Mouse (Mus musculus): ENCODE results near the gene Trem1.

The Trem1 gene

DNA sequence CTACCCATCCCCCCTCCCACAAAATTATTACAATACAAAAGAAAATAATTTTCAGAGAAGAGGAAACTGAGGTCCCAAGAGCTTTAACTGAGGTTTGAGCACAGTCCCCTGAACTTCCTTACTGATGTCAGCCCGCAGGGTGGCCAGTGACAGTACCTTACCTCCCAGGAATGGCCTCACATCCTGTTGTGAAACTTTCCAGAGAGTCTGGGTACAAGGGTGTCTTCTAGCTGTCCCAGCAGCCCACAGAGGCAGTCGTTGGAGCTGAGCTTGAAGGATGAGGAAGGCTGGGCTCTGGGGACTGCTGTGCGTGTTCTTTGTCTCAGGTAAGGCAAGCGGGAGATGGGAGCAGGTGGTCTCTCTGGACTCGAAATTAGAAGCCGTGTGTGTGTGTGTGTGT lies at the start of gene Trem1:
Gene Trem1, plus strand, starts transcription at position 251 of the 400 bp plus-strand sequence.
- DNase-seq: no peak

GRCm38 (mm10) chr17:48185252-48185651 lies 47.3 kb upstream of the Trem1 start:
- DNase-seq: no peak

GRCm38 (mm10) chr17:48192366-48192765 lies 40.2 kb upstream of the Trem1 start:
- no peak for DNase-seq

- no peak for DNase-seq
These were observed 29.5 kb upstream of the Trem1 start for GRCm38 (mm10) chr17:48203086-48203485.

DNA sequence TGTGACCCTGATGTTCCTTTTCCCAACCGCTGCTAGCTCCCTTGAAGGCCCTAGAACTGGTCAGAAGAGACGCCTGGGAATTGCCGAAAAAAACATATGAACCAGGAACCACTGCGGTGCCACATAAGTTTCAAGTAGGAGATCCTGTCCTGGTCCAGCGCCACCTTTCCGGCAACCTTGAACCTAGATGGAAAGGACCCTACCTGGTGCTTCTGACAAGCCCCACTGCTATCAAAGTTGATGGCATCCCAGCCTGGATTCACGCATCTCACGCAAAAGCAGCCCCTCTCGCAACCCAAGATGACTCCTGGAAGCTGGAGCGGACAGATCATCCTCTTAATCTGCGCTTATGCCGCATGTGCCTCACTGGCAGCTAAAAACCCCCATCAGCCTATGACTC lies 20.0 kb upstream of the Trem1 start:
- DNase-seq: no peak

DNA sequence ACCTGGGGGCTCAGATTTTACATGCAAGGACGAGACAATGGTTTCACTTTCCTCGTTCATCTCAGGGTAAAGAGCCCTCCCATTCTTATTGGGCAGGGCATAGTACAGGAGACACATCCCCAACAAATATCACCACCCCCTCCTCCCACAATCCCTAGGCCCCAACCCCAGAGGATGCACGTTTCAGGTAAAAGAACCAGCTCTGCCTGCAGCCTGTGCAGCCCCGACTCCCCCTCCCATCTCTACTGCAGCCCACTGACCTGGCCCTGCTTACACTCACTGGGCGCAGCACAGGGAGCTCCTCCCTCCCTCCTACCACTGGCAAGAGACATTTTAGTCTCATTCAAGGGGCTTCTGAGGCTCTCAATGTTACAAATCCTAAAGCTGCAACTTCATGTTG lies 19.1 kb upstream of the Trem1 start:
- no peak for DNase-seq

DNA sequence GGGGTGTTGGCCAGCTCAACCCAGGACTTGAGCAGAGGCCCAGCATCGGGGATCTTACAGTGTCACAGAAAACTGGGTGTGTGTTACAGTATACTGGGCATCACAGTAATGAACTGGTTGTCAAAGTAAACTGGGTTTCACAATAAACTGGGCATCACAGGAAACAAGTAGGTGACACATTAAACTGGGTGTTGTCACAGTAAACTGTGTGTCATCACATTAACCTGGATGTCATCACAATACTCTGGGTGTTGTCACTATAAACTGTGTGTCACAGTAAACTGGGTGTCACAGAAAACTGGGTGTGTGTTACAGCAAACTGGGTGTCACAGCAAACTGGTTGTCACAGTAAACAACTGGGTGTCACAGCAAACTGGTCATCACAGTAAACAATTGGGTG lies 17.1 kb upstream of the Trem1 start:
- no peak for DNase-seq

- DNase-seq: no peak
These were observed 1.9 kb upstream of the Trem1 start for GRCm38 (mm10) chr17:48230680-48231079.

DNA sequence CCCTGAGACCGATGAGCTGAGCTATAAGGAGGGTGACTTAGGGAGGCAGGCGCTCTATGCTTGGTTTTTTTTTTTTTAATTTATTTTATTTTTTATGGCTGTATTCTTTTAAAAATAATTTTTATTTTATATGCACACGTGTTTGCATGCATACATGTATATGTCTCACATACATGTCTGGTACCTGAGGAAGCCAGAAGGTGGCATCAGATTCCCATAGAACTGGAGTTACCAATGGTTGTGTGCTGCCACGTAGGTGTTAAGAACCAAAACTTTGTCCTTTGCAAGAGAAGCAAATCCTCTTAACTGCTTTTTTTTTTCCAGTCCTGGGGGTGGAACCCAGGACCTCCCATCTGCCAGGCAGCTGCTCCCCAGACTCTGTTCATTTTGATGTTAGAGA lies 1.2 kb downstream of the Trem1 start:
- DNase-seq: no peak

GRCm38 (mm10) chr17:48234550-48234949 lies 2.0 kb downstream of the Trem1 start:
- DNase-seq: no peak

DNA sequence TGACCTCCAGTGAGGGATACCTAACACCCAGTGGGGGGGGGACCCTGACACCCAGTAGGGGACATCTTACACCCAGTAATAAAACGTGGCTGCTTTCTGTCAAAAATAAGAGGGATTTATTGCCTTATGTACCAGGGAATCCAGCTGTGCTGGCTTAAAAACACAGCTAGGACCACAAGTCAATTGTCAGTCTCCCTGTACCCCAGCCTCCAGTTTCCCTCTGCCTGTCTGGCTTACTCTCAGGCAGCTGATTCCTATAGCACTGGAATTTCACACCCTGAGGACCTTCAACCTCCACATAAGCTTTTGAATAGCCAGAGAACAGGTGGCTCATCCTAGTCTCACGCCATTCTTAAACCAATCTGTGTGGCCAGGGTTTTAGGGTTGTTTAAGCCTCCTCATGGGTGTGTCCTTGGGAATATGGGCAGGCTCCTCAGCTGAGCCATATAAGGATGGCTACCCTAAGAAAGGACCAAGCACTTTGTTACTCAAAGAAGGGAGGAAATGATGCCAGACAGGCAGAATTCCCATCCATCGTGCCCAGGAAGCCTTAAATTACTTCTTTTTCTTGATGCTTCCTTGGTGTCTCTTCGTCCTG lies 3.3 kb downstream of the Trem1 start:
- DNase-seq: no peak

- no peak for DNase-seq
These were observed 5.1 kb downstream of the Trem1 start for GRCm38 (mm10) chr17:48237621-48238020.

DNA sequence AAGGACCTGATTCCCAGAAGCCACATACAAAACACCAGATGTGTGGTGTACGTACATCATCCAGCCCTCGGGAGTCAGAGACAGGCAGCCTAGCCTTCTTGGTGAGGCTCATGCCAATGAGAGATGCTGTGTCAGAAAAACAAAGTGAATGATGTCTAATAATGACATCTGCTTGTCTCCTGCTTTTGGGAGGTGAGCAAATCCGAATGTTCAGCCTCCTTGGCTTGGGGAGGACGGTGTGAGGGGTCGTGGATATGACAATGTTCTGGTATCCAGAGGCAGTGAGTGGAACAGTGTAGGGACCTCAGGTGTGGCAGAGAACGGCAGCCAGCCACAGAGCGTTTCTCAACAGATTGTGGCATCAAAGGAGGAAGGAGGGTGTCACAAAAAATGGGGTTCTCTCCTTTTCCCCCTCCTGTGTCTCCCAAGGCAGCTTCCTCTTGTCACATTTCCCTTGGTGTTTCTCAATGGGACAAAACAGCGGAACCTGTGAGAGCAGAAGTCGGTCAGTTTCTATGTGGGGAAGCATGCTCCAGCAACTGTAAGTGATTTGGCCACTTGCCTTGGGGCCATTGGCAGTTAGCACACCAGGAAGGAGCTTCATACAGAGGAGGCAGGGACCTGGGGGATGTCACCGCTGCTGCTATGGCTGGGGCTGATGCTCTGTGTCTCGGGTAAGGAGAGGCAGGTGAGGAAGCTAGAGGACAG lies 14.8 kb downstream of the Trem1 start, which contains the start of gene Trem3:
Gene Trem3, plus strand, starts transcription at position 557 of the 708 bp plus-strand sequence.
- no peak for DNase-seq

- no peak for DNase-seq
These were observed 16.5 kb downstream of the Trem1 start for GRCm38 (mm10) chr17:48249039-48249438.

GRCm38 (mm10) chr17:48249501-48249900 lies 16.9 kb downstream of the Trem1 start:
- no peak for DNase-seq

GRCm38 (mm10) chr17:48250631-48251030 lies 18.1 kb downstream of the Trem1 start:
- no peak for DNase-seq

DNA sequence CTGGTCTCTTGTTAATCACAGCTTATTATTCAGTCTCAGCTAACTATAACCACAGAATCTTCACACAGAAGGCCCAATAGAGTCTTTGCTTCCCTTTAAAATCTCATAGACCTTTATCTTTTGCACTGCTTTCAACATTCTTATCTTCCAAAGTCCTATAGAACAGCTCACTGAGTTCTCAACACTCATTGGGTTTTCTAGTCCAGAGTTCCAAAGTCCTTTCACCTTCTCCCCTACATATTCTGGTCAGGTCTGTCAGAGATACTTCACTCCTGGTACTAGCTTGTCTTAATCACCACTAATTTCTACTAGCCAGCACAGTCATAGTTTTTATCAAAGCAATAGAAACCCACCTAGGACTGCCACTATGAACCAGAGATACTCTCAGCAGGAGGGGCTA lies 24.0 kb downstream of the Trem1 start:
- DNase-seq: no peak

GRCm38 (mm10) chr17:48261868-48262267 lies 29.3 kb downstream of the Trem1 start:
- no peak for DNase-seq

DNA sequence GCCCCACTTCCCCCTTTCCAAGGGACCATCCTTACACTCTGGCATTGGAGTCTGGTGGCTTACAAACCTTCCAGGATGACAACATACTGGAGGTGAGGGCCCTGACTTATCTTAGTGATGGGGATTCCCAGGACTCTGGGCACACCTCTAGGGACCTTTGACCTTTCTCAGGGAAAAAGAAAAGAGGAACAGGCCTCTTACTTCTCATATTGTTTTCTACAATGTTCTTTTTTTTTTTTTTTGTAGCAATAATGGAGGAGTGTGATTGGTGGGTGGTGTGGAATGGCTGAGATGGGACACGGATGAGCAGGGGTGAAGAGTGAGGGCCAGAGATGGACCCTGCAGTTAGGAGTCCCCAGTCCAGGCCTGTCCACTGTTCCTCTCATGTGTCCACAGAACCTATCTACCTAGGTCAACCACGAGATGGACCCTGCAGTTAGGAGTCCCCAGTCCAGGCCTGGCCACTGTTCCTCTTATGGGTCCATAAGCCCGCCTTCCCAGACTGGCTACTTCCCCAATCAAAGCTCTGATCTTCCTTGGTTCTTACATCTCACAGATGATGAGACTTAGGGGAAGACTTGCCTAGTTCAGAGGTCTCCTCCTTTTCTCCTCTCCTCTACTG lies 31.3 kb downstream of the Trem1 start, which contains the start of gene Treml4:
Gene Treml4, plus strand, starts transcription at position 555 of the 622 bp plus-strand sequence.
- DNase-seq: no peak

DNA sequence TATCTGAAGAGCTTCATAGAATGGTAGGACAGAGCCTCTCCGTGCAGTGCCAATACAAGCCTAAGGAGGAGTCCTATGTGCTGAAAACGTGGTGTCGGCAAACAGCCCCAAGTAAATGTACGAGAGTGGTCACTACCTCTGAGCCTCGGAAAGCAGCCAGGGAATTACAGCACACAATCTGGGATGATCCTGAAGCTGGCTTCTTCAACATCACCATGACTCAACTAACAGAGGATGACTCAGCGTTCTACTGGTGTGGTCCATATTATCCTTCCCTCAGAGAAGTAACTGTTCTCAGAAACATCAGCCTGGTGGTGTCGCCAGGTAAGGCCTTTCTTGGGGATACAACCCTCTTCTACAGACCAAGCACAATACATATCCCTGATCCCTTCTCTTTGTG lies 32.1 kb downstream of the Trem1 start:
- DNase-seq: no peak

DNA sequence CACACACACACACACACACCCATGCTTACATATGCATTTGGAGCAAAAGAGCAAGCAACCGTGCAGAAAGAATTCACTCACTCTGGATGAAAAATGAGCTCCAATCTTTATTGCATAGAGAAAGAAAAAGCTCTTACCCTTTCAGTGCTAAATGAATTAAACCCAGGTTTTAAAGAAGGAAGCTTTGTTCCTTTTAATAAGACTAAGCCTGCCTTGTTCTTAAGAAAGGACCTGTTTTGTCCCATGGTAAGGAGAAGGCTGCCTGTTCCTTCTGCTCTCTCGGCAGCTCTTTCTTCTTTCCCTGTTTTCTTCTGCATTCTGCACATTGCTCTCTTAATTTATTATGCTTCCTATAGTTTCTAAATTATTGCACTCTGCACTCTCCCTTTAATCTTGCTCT lies 33.6 kb downstream of the Trem1 start:
- DNase-seq: no peak

DNA sequence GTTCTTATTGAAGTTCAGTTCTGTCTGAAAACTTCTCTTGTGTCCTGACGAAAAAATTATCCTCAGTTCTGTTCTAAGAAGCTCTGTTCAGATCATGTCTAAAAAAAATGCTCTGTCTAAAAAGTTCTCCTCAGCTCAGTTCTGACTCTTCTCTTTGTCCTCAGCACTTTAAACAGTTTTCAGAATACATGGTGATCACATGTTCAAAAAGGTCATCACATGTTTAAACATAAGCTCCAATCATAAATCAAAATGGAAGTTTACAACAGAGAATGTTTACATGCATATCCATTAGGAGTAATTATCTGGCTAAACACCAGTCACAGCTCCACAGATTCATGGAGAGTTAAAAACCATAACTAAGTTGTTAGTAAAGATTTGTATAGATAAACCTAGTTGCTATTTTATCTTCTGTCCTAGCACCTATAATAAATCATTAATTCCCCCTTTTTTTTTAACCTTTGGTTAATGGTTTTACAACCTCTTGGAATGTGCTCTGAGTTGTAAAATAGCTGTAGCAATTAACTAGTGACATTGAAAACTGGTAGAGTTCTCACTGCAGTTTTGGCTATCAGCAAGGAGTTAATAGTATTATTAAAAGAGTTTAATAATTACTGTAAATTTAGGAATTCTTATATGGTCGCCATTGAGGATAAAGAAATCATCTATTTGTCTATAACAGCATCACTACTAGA lies 34.2 kb downstream of the Trem1 start:
- DNase-seq: no peak

- no peak for DNase-seq
These were observed 35.0 kb downstream of the Trem1 start for GRCm38 (mm10) chr17:48267591-48267990.

GRCm38 (mm10) chr17:48268276-48268675 lies 35.7 kb downstream of the Trem1 start:
- DNase-seq: no peak
